Mouse (Mus musculus) adrenal gland, postnatal 25 days (tissue): ENCODE data around the gene Clcn7. TPM values are rescaled to one million over a fixed set of nuclear protein-coding genes. Genes with fewer than 3 reads are reported as not detected.

Experiments
- DNase-seq: peaks from one replicate; pipeline ENCODE4 v3.0.0; 2021; ENCODE audit warnings: mixed read lengths
- total RNA-seq: library from RNA; stranded (reverse); gene quantifications from 2 replicates; pipeline ENCODE4 v1.2.3, GENCODE M21; 2021

Clcn7 gene
- total RNA-seq, 1 experiment from 2014 or later = 42.3 TPM

DNA sequence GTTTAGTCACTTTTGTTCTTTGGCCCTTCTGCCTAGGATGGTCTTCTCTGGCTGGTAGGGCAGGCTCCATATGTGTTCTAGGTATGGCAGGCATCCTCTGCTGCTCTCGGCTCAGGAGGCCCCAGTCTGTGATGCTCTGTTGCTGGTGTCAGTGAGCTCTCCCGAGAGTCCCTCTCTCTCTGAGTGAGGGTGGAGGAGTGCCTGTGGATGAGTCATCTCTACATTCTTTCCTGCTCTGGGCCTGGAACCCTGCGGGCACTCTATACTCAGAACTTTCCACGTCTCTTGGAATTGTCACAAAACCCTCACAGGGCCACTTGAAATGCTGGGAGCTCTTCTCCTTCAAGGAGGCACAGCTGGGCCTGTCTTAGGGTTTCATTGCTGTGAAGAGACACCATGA lies 78.5 kb downstream of the Clcn7 start:
- no peak for DNase-seq

Other genes starting within 250 kb of the Clcn7 start
- gene Nubp2, start 247.0 kb upstream of the Clcn7 start, total RNA-seq = 55.1 and 55.9 TPM in 2 replicates
- gene Spsb3, start 246.7 kb upstream of the Clcn7 start, total RNA-seq = 29.2 and 30.9 TPM in 2 replicates
- gene Eme2, start 238.3 kb upstream of the Clcn7 start, total RNA-seq = 54.0 and 69.2 TPM in 2 replicates
- gene Mrps34, start 238.3 kb upstream of the Clcn7 start, total RNA-seq = 147 and 189 TPM in 2 replicates
- gene Nme3, start 236.9 kb upstream of the Clcn7 start, total RNA-seq = 85.2 and 112 TPM in 2 replicates
- gene Mapk8ip3, start 196.4 kb upstream of the Clcn7 start, total RNA-seq = 157 and 177 TPM in 2 replicates
- 27.0 and 33.1 TPM in 2 replicates for gene Jpt2, start 172.7 kb upstream of the Clcn7 start, total RNA-seq
- gene Cramp1l, start 117.6 kb upstream of the Clcn7 start, total RNA-seq = 25.9 and 26.7 TPM in 2 replicates
- 36.3 and 45.4 TPM in 2 replicates for gene Ift140, start 117.3 kb upstream of the Clcn7 start, total RNA-seq
- 27.7 and 31.5 TPM in 2 replicates for gene Tmem204, start 49.8 kb upstream of the Clcn7 start, total RNA-seq
- 26.3 and 27.2 TPM in 2 replicates for gene Telo2, start 17.4 kb upstream of the Clcn7 start, total RNA-seq
- gene Ptx4, start 12.6 kb upstream of the Clcn7 start, total RNA-seq = not detected in 2 replicates
- gene Ccdc154, start 29.1 kb downstream of the Clcn7 start, total RNA-seq = 0.15 TPM in 1 of 2 replicates, not detected in the other
- gene Gm38655, start 42.1 kb downstream of the Clcn7 start, total RNA-seq = 0.49 TPM in 1 of 2 replicates, not detected in the other
- 19.5 and 20.4 TPM in 2 replicates for gene BC003965, start 51.2 kb downstream of the Clcn7 start, total RNA-seq
- 19.9 and 21.1 TPM in 2 replicates for gene Unkl, start 55.0 kb downstream of the Clcn7 start, total RNA-seq
- 42.4 and 50.1 TPM in 2 replicates for gene Gnptg, start 106.7 kb downstream of the Clcn7 start, total RNA-seq
- 25.0 and 28.4 TPM in 2 replicates for gene Tsr3, start 106.8 kb downstream of the Clcn7 start, total RNA-seq
- 6.8 and 15.0 TPM in 2 replicates for gene Baiap3, start 123.0 kb downstream of the Clcn7 start, total RNA-seq
- 234 and 263 TPM in 2 replicates for gene Ube2i, start 141.2 kb downstream of the Clcn7 start, total RNA-seq
- 0.27 TPM in 1 of 2 replicates, not detected in the other for gene Prss34, start 165.0 kb downstream of the Clcn7 start, total RNA-seq
- not detected in 2 replicates for gene Prss28, start 175.3 kb downstream of the Clcn7 start, total RNA-seq
- gene Prss29, start 185.3 kb downstream of the Clcn7 start, total RNA-seq = not detected in 2 replicates
- 0.58 TPM in 1 of 2 replicates, not detected in the other for gene Tpsab1, start 212.2 kb downstream of the Clcn7 start, total RNA-seq
- gene Tpsb2, start 232.9 kb downstream of the Clcn7 start, total RNA-seq = 0.58 and 1.1 TPM in 2 replicates
- not detected in 2 replicates for gene Tpsg1, start 235.9 kb downstream of the Clcn7 start, total RNA-seq